Mouse (Mus musculus) 3T3-L1 (cell line): ENCODE measurements at regions not wholly inside any gene's neighbourhood (a gene's known extent, or its start where the extent isn't known, plus 50 kb on each side); places are given as distances from the start of the nearest gene placed in this dataset.
A peak's percentile ranks its signal among the peaks of the same experiment; 100 is the strongest.
"Not testable (repeated sequence)": the region's sequence is repeated elsewhere in the genome, so short reads cannot be mapped to it uniquely, and the experiment has no call there.

Source experiments
- DNase-seq: peaks from one replicate; pipeline ENCODE4 v3.0.0-alpha.2; 2015; ENCODE audit warnings: low read depth, low spot score

GRCm38 (mm10) chr10:19494461-19495105 is 97.2 kb upstream of the Ifngr1 start:
- DNase-seq: no peak

GRCm38 (mm10) chr10:19498112-19498511 is 93.6 kb upstream of the Ifngr1 start:
- no peak for DNase-seq

- no peak for DNase-seq
These were observed 88.9 kb upstream of the Ifngr1 start for GRCm38 (mm10) chr10:19502874-19503273.

GRCm38 (mm10) chr10:19503846-19504765 is 87.6 kb upstream of the Ifngr1 start:
- no peak for DNase-seq

- DNase-seq: no peak
These were observed 86.6 kb upstream of the Ifngr1 start for GRCm38 (mm10) chr10:19505174-19505573.

GRCm38 (mm10) chr10:19505979-19506378 is 85.8 kb upstream of the Ifngr1 start:
- DNase-seq: no peak

GRCm38 (mm10) chr10:19506434-19506833 is 85.3 kb upstream of the Ifngr1 start:
- DNase-seq: no peak

- DNase-seq: no peak
These were observed 83.5 kb upstream of the Ifngr1 start for GRCm38 (mm10) chr10:19508221-19508745.

- DNase-seq: no peak
These were observed 81.7 kb upstream of the Ifngr1 start for GRCm38 (mm10) chr10:19510047-19510446.

GRCm38 (mm10) chr10:19514366-19514765 is 77.4 kb upstream of the Ifngr1 start:
- DNase-seq: not testable (repeated sequence)

GRCm38 (mm10) chr10:19514837-19515236 is 76.9 kb upstream of the Ifngr1 start:
- no peak for DNase-seq

- no peak for DNase-seq
These were observed 75.7 kb upstream of the Ifngr1 start for GRCm38 (mm10) chr10:19516011-19516410.

- no peak for DNase-seq
These were observed 74.7 kb upstream of the Ifngr1 start for GRCm38 (mm10) chr10:19517093-19517492.

- peak; percentile 70 for DNase-seq
These were observed 73.0 kb upstream of the Ifngr1 start for GRCm38 (mm10) chr10:19518763-19519162.

GRCm38 (mm10) chr10:19522198-19522597 is 69.6 kb upstream of the Ifngr1 start:
- DNase-seq: no peak

- DNase-seq: no peak
These were observed 65.8 kb upstream of the Ifngr1 start for GRCm38 (mm10) chr10:19525939-19526338.

- DNase-seq: peak; percentile 23
These were observed 65.4 kb upstream of the Ifngr1 start for GRCm38 (mm10) chr10:19526353-19526752.

- peak; percentile 63 for DNase-seq
These were observed 62.1 kb upstream of the Ifngr1 start for GRCm38 (mm10) chr10:19529655-19530054.

- no peak for DNase-seq
These were observed 61.7 kb upstream of the Ifngr1 start for GRCm38 (mm10) chr10:19530056-19530455.

- peak; percentile 25 for DNase-seq
These were observed 60.3 kb upstream of the Ifngr1 start for GRCm38 (mm10) chr10:19531452-19531851.

GRCm38 (mm10) chr10:19532790-19533189 is 59.0 kb upstream of the Ifngr1 start:
- no peak for DNase-seq

- no peak for DNase-seq
These were observed 57.9 kb upstream of the Ifngr1 start for GRCm38 (mm10) chr10:19533846-19534245.
